Mouse (Mus musculus): ENCODE measurements at regions not wholly inside any gene's neighbourhood (a gene's known extent, or its start where the extent isn't known, plus 50 kb on each side); places are given as distances from the start of the nearest gene placed in this dataset.

DNA sequence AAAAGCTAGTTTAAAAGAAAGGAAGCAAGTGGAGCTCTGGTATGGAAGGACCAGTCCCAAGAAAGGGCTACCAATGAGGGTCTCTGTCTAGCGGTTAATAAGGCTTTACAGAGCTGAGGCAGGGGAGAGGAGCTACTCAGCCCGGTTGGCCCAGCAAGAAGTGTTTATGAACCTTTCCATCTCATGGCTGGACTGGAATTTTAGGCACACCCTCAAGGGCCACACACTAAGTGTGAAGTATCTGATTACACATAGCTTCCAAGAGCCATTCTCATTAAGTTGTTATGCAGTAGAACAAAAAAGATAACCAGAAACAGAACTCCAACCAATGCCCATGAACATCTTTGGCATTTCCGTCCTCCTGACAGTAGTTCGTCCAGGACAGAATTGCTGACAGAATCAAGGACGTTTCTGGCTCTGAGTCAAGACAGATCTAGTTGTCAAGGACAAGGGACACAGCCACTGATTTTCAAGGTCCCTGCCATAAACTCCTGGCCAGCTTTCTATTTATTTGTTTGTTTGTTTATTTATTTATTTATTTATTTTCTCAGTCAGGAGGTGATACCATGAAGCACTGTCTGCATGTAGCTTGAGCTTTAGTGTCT lies 195.1 kb upstream of the Klf7 start:
- Histone ChIP-seq H3K27ac (ENCODE audit: poor library complexity, severe bottlenecking) (peak overlapping the region; percentile 5; the same call in 1 of the 2 replicates), H3K9me3 (replicated peaks) (no peaks in the 10 kb centered on the region), H3K9ac (no peak overlapping the region), H3K4me1 (replicated peaks) (peaks cover 11% of the 10 kb centered on the region), H3K27me3 (replicated peaks) (no peaks in the 10 kb centered on the region), H3K36me3 (no peaks in the 10 kb centered on the region), H3K4me2 (no peak overlapping the region), H3K4me3 (no peak overlapping the region)
- WGBS = 40% methylated on average over 5 of the region's 5 CpGs
- ATAC-seq (ENCODE audit: insufficient number of reproducible peaks, low FRiP score) = no peak

GRCm38 (mm10) chr1:64311371-64311770 lies 189.3 kb upstream of the Klf7 start:
- ATAC-seq (ENCODE audit: insufficient number of reproducible peaks, low FRiP score) = no peak
- no peak overlapping the region for H3K4me3 ChIP-seq
- H3K27ac ChIP-seq (ENCODE audit: poor library complexity, severe bottlenecking) = no peak overlapping the region
- no peaks in the 10 kb centered on the region for H3K27me3 ChIP-seq (replicated peaks)
- H3K4me2 ChIP-seq = no peak overlapping the region
- H3K9ac ChIP-seq = no peak overlapping the region
- WGBS = 28% methylated on average over 3 of the region's 3 CpGs
- H3K36me3 ChIP-seq = no peaks in the 10 kb centered on the region
- H3K4me1 ChIP-seq (replicated peaks) = peaks cover 14% of the 10 kb centered on the region
- no peaks in the 10 kb centered on the region for H3K9me3 ChIP-seq (replicated peaks)

- 90% methylated on average over 15 of the region's 15 CpGs for WGBS
- Histone ChIP-seq H3K27ac (ENCODE audit: poor library complexity, severe bottlenecking) (peak overlapping the region; percentile 21; the same call in 1 of the 2 replicates), H3K9ac (no peak overlapping the region), H3K4me1 (replicated peaks) (peaks cover 32% of the 10 kb centered on the region), H3K4me3 (no peak overlapping the region), H3K36me3 (no peaks in the 10 kb centered on the region), H3K4me2 (no peak overlapping the region), H3K27me3 (replicated peaks) (no peaks in the 10 kb centered on the region), H3K9me3 (replicated peaks) (no peaks in the 10 kb centered on the region)
- no peak for ATAC-seq (ENCODE audit: insufficient number of reproducible peaks, low FRiP score)
These were observed 186.5 kb upstream of the Klf7 start for GRCm38 (mm10) chr1:64308560-64308959.

DNA sequence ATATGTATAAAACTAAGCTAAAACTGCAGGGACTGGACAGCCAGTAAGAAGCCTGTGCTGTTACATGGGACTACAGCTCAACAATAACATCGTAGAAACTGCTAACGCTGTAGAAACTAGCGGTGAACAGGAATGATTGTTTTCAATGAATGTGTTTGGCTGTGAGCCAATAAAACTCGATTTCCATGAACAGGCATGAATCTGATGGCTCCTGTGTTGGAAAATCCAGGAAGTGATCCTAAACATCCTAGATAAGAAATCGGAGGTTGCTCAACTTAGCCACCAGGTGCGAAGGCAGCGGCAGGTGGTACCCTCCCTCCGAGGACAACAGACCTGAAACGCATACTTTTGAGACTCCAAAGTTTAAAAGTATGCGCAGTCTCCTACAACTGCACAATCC lies 186.0 kb upstream of the Klf7 start:
- Histone ChIP-seq H3K4me2 (no peak overlapping the region), H3K27me3 (replicated peaks) (no peaks in the 10 kb centered on the region), H3K36me3 (no peaks in the 10 kb centered on the region), H3K4me3 (no peak overlapping the region), H3K4me1 (replicated peaks) (peaks cover 34% of the 10 kb centered on the region), H3K9ac (no peak overlapping the region), H3K27ac (ENCODE audit: poor library complexity, severe bottlenecking) (peak overlapping the region; percentile 21; the same call in 1 of the 2 replicates), H3K9me3 (replicated peaks) (no peaks in the 10 kb centered on the region)
- no peak for ATAC-seq (ENCODE audit: insufficient number of reproducible peaks, low FRiP score)
- WGBS = 72% methylated on average over 10 of the region's 10 CpGs

DNA sequence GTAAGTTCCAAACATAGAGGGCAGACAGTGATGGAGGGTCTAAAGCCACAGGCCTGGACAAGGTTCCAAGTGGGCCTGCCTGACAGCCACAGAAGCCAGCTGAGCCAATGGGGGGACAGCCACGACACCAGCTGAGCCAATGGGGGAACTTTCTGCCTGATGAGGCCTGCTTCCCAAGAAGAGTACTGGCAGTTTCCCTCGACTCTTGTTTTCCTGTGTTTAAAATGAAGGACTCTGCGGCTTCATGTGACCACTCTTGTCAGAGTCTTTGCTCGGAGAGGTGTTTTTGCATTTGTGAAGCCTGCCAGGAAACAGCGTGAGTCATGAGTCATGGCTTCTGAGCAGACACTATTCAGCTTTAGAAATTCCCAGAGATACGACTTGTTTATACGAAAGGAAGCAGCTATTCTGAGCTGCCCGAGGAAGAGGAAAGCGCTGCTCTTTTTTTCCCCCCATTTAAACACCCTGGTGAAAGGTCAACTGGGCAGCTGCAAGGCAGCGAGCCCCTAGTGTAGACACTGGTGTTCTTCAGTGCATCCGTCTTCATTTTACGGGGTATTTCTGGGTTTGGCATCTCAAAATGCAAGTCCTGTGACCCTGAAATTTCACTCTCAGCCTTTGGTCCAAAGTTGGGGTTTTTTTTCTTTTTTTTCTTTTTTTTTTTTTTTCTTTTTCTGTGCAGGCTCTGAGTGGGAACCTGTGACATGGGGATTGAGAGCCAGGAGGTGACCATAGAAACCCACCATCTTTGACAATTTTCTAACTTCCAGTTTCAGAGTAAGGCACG lies 183.5 kb upstream of the Klf7 start:
- Histone ChIP-seq H3K4me1 (replicated peaks) (peaks cover 48% of the 10 kb centered on the region), H3K27ac (ENCODE audit: poor library complexity, severe bottlenecking) (peak overlapping the region; percentile 92), H3K4me3 (no peak overlapping the region), H3K4me2 (0 out of 2 replicates have a peak overlapping the region, but pooled peaks have one; percentile 2), H3K9me3 (replicated peaks) (no peaks in the 10 kb centered on the region), H3K27me3 (replicated peaks) (no peaks in the 10 kb centered on the region), H3K9ac (no peak overlapping the region), H3K36me3 (no peaks in the 10 kb centered on the region)
- WGBS = 33% methylated on average over 13 of the region's 13 CpGs
- peak; percentile 80 for ATAC-seq (ENCODE audit: insufficient number of reproducible peaks, low FRiP score)

- H3K36me3 ChIP-seq = no peaks in the 10 kb centered on the region
- no peaks in the 10 kb centered on the region for H3K9me3 ChIP-seq (replicated peaks)
- H3K27me3 ChIP-seq (replicated peaks) = no peaks in the 10 kb centered on the region
- peak overlapping the region; percentile 79 for H3K27ac ChIP-seq (ENCODE audit: poor library complexity, severe bottlenecking)
- 0 out of 2 replicates have a peak, but pooled peaks have one; percentile 36 for ATAC-seq (ENCODE audit: insufficient number of reproducible peaks, low FRiP score)
- H3K9ac ChIP-seq = peak overlapping the region; percentile 24; the same call in 1 of the 2 replicates
- H3K4me3 ChIP-seq = peak overlapping the region; percentile 41
- WGBS = 11% methylated on average over 10 of the region's 10 CpGs
- H3K4me2 ChIP-seq = peak overlapping the region; percentile 60
- H3K4me1 ChIP-seq (replicated peaks) = peaks cover 36% of the 10 kb centered on the region
These were observed 180.8 kb upstream of the Klf7 start for GRCm38 (mm10) chr1:64302833-64303358.

GRCm38 (mm10) chr1:64301530-64302061 lies 179.5 kb upstream of the Klf7 start:
- no peak overlapping the region for H3K9ac ChIP-seq
- peaks cover 36% of the 10 kb centered on the region for H3K4me1 ChIP-seq (replicated peaks)
- H3K4me3 ChIP-seq = no peak overlapping the region
- no peak overlapping the region for H3K4me2 ChIP-seq
- no peaks in the 10 kb centered on the region for H3K27me3 ChIP-seq (replicated peaks)
- no peaks in the 10 kb centered on the region for H3K36me3 ChIP-seq
- no peak for ATAC-seq (ENCODE audit: insufficient number of reproducible peaks, low FRiP score)
- 34% methylated on average over 6 of the region's 6 CpGs for WGBS
- 0 out of 2 replicates have a peak overlapping the region, but pooled peaks have one; percentile 51 for H3K27ac ChIP-seq (ENCODE audit: poor library complexity, severe bottlenecking)
- no peaks in the 10 kb centered on the region for H3K9me3 ChIP-seq (replicated peaks)

DNA sequence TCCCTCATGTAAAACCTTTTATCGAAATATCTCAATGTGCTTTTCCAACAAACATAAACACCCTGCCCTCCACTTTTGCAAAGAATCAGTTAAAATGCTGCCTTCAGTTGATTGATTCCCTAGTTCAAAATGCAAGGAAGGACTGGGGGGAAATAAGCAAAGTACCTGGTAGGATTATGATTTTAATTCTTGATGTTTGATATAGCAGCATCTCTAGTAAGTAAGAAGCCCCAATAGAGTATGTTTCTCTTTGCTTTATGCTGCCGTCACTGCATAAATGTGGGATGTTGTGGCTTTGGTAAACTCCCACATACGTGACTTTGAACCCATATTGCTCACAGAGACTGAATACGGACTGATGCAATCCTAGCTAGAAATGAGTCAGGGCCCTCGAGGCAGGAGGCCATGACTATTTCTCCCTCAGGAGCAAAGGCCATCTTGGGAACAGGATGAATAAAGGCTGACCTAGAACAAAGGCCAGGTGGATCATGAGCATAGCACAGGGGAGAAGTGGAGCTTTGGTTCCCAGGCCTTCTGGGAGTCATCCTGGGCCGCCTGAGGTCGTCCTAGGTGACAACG lies 179.0 kb upstream of the Klf7 start:
- Histone ChIP-seq H3K4me2 (no peak overlapping the region), H3K27me3 (replicated peaks) (no peaks in the 10 kb centered on the region), H3K9ac (no peak overlapping the region), H3K4me3 (no peak overlapping the region), H3K36me3 (no peaks in the 10 kb centered on the region), H3K4me1 (replicated peaks) (peaks cover 36% of the 10 kb centered on the region), H3K9me3 (replicated peaks) (no peaks in the 10 kb centered on the region), H3K27ac (ENCODE audit: poor library complexity, severe bottlenecking) (0 out of 2 replicates have a peak overlapping the region, but pooled peaks have one; percentile 51)
- no peak for ATAC-seq (ENCODE audit: insufficient number of reproducible peaks, low FRiP score)
- WGBS = 77% methylated on average over 8 of the region's 8 CpGs

GRCm38 (mm10) chr1:64298950-64299349 lies 176.9 kb upstream of the Klf7 start:
- no peaks in the 10 kb centered on the region for H3K9me3 ChIP-seq (replicated peaks)
- no peak overlapping the region for H3K9ac ChIP-seq
- peaks cover 28% of the 10 kb centered on the region for H3K4me1 ChIP-seq (replicated peaks)
- H3K4me2 ChIP-seq = no peak overlapping the region
- no peaks in the 10 kb centered on the region for H3K27me3 ChIP-seq (replicated peaks)
- H3K4me3 ChIP-seq = no peak overlapping the region
- no peak overlapping the region for H3K27ac ChIP-seq (ENCODE audit: poor library complexity, severe bottlenecking)
- H3K36me3 ChIP-seq = no peaks in the 10 kb centered on the region
- no peak for ATAC-seq (ENCODE audit: insufficient number of reproducible peaks, low FRiP score)
- WGBS = 54% methylated on average over 2 of the region's 2 CpGs

- Histone ChIP-seq H3K36me3 (no peaks in the 10 kb centered on the region), H3K9ac (no peak overlapping the region), H3K27ac (ENCODE audit: poor library complexity, severe bottlenecking) (no peak overlapping the region), H3K4me3 (no peak overlapping the region), H3K4me2 (no peak overlapping the region), H3K27me3 (replicated peaks) (no peaks in the 10 kb centered on the region), H3K4me1 (replicated peaks) (peaks cover 27% of the 10 kb centered on the region), H3K9me3 (replicated peaks) (no peaks in the 10 kb centered on the region)
- ATAC-seq (ENCODE audit: insufficient number of reproducible peaks, low FRiP score) = no peak
- 81% methylated on average over 14 of the region's 14 CpGs for WGBS
These were observed 176.1 kb upstream of the Klf7 start for GRCm38 (mm10) chr1:64298188-64298587.

DNA sequence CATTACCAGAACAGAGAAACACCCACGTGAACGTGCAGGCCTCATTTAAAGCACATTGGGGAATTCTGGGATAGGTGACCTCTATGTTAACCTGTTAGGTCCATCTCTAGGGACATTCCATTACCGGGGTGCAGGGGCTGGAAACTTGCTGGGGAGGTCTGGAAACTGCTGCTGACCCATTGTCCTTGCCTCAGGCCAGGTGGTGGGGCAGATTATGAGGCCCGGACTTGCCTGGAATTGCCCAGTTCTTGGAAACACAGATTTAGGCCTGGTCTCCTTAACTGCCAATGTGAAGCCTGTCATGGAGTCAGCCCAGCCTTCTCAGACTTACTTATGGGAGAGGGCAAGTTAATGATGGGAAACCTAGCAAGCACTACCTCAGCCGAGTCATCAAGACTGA lies 175.3 kb upstream of the Klf7 start:
- Histone ChIP-seq H3K27ac (ENCODE audit: poor library complexity, severe bottlenecking) (no peak overlapping the region), H3K27me3 (replicated peaks) (no peaks in the 10 kb centered on the region), H3K36me3 (no peaks in the 10 kb centered on the region), H3K4me3 (no peak overlapping the region), H3K4me2 (no peak overlapping the region), H3K9ac (no peak overlapping the region), H3K4me1 (replicated peaks) (peaks cover 20% of the 10 kb centered on the region), H3K9me3 (replicated peaks) (no peaks in the 10 kb centered on the region)
- 76% methylated on average over 5 of the region's 5 CpGs for WGBS
- no peak for ATAC-seq (ENCODE audit: insufficient number of reproducible peaks, low FRiP score)

All from heart, embryonic 12.5 days (tissue).